In genomic region chr12:87148136-87148535, GRCm38 (mm10) we compare ENCODE assay signal across 8 mouse cellular contexts. TPM values are rescaled to one million over a fixed set of nuclear protein-coding genes. Genes with fewer than 3 reads are reported as not detected.
A peak's percentile ranks its signal among the peaks of the same experiment; 100 is the strongest.
DNase-seq lines count a peak whose midpoint lies in the region; ATAC-seq lines count a peak whose summit lies in the region.

No protein-coding gene starts in this region.

- peak overlapping the region; percentile 97 for H3K27ac ChIP-seq in heart, embryonic 15.5 days
- peak overlapping the region; percentile 96 for H3K27ac ChIP-seq in embryonic facial prominence, embryonic 10.5 days (replicated peaks)

- H3K27me3 ChIP-seq in heart, embryonic 15.5 days: no peaks in the 10 kb centered on the region
- no peaks in the 10 kb centered on the region for H3K27me3 ChIP-seq in embryonic facial prominence, embryonic 10.5 days (replicated peaks; ENCODE audit: low read depth, poor library complexity, severe bottlenecking)
- H3K27me3 ChIP-seq in megakaryocyte, embryonic 14.5 days (replicated peaks): no peaks in the 10 kb centered on the region

- H3K36me3 ChIP-seq in heart, embryonic 15.5 days: 0 out of 2 replicates have a peak, but pooled peaks cover 5% of the 10 kb centered on the region
- H3K36me3 ChIP-seq in embryonic facial prominence, embryonic 10.5 days (replicated peaks): peaks cover 25% of the 10 kb centered on the region
- peaks cover 13% of the 10 kb centered on the region for H3K36me3 ChIP-seq in megakaryocyte, embryonic 14.5 days (replicated peaks; ENCODE audit: low read length)

- peak overlapping the region; percentile 73 for H3K4me2 ChIP-seq in heart, embryonic 15.5 days

- no peaks in the 10 kb centered on the region for H3K9me3 ChIP-seq in heart, embryonic 15.5 days (replicated peaks)
- H3K9me3 ChIP-seq in embryonic facial prominence, embryonic 10.5 days: peaks cover 8% of the 10 kb centered on the region; the same call in 1 of the 2 replicates
- peaks cover 26% of the 10 kb centered on the region for H3K9me3 ChIP-seq in megakaryocyte, embryonic 14.5 days

- 12% methylated on average over 15 of the region's 15 CpGs for WGBS in heart, embryonic 15.5 days
- 18% methylated on average over 15 of the region's 15 CpGs for WGBS in embryonic facial prominence, embryonic 10.5 days

- ATAC-seq in heart, embryonic 15.5 days (replicated peaks; ENCODE audit: insufficient number of reproducible peaks, insufficient read depth, low FRiP score, low read depth): no peak
- ATAC-seq in CD4-positive, CD25-positive, alpha-beta regulatory T cell, adult 4 months: no peak

- peaks cover 16% of the 10 kb centered on the region for H3K4me1 ChIP-seq in heart, embryonic 15.5 days (replicated peaks)
- peaks cover 17% of the 10 kb centered on the region for H3K4me1 ChIP-seq in embryonic facial prominence, embryonic 10.5 days
- H3K4me1 ChIP-seq in megakaryocyte, embryonic 14.5 days: peaks cover 26% of the 10 kb centered on the region

- peak overlapping the region; percentile 79 for H3K9ac ChIP-seq in heart, embryonic 15.5 days

- no peak for DNase-seq in heart, postnatal 36 days
- no peak for DNase-seq in embryonic facial prominence, embryonic 10.5 days (ENCODE audit: low spot score)
- peak; percentile 55 to 69 for DNase-seq in kidney, adult 8-10 months
- DNase-seq in gastrocnemius, postnatal 10 days: no peak
- no peak for DNase-seq in frontal cortex, adult 2 months (ENCODE audit: extremely low spot score in 1 of 2, low spot score in 1 of 2)

- intact Hi-C loops in heart, postnatal 36 days (cut with DNase I): loop anchor here (2.0 kb wide), 1 partner anchor 53 kb away; the partner anchor contains the start of gene Tmed8

- peak overlapping the region; percentile 77 for H3K4me3 ChIP-seq in heart, embryonic 15.5 days
- H3K4me3 ChIP-seq in embryonic facial prominence, embryonic 10.5 days: peak overlapping the region; percentile 94
- peak overlapping the region; percentile 96 for H3K4me3 ChIP-seq in megakaryocyte, embryonic 14.5 days (replicated peaks)

RNA-seq across cellular contexts. Expression of gene Pomt2, which starts 0.4 kb away (rescaled TPM):
- 10.4 and 12.8 TPM in 2 replicates for polyA plus RNA-seq in heart, embryonic 15.5 days (2015; fragmentation: Nextera tagmentation; extraction: Ambion mirVana)
- total RNA-seq in heart, postnatal 36 days (2021): 10 to 100 TPM; 10.3 to 10.9 TPM
- 14.3 and 14.9 TPM in 2 replicates for polyA plus RNA-seq in embryonic facial prominence, embryonic 10.5 days (2016; fragmentation: Nextera tagmentation; extraction: Ambion mirVana)
- polyA plus RNA-seq in megakaryocyte, embryonic 14.5 days (2012; ENCODE audit: insufficient read depth, low replicate concordance): 1.4 and 2.0 TPM in 2 replicates
- 1 to 10 TPM in 1 of 2 experiments, under 1 TPM in 1; 0.89 to 1.1 TPM for polyA plus RNA-seq in CD4-positive, CD25-positive, alpha-beta regulatory T cell, adult 4 months (2017; shearing (Covaris generic))
- total RNA-seq in gastrocnemius, postnatal 10 days (2021): 1 to 10 TPM; 6.3 to 8.9 TPM
- 18.4 and 21.0 TPM in 2 replicates for polyA plus RNA-seq in frontal cortex, adult 2 months (2012; rRNA removed)

RNA-seq across cellular contexts. Expression of gene Gstz1, which starts 1.2 kb away (rescaled TPM):
- polyA plus RNA-seq in heart, embryonic 15.5 days (2015; fragmentation: Nextera tagmentation; extraction: Ambion mirVana): 29.4 and 31.0 TPM in 2 replicates
- 10 to 100 TPM; 47.6 TPM for total RNA-seq in heart, postnatal 36 days (2021)
- 31.7 and 33.2 TPM in 2 replicates for polyA plus RNA-seq in embryonic facial prominence, embryonic 10.5 days (2016; fragmentation: Nextera tagmentation; extraction: Ambion mirVana)
- polyA plus RNA-seq in megakaryocyte, embryonic 14.5 days (2012; ENCODE audit: insufficient read depth, low replicate concordance): 2.2 and 3.2 TPM in 2 replicates
- polyA plus RNA-seq in CD4-positive, CD25-positive, alpha-beta regulatory T cell, adult 4 months (2017; shearing (Covaris generic)): 10 to 100 TPM; 13.8 to 21.4 TPM
- total RNA-seq in gastrocnemius, postnatal 10 days (2021): 10 to 100 TPM; 47.1 to 49.6 TPM
- 80.2 and 90.2 TPM in 2 replicates for polyA plus RNA-seq in frontal cortex, adult 2 months (2012; rRNA removed)

RNA-seq across cellular contexts. Expression of gene Ngb, which starts 45.8 kb away (rescaled TPM):
- 0.31 and 0.56 TPM in 2 replicates for polyA plus RNA-seq in heart, embryonic 15.5 days (2015; fragmentation: Nextera tagmentation; extraction: Ambion mirVana)
- not detected for total RNA-seq in heart, postnatal 36 days (2021)
- polyA plus RNA-seq in embryonic facial prominence, embryonic 10.5 days (2016; fragmentation: Nextera tagmentation; extraction: Ambion mirVana): 0.12 and 0.18 TPM in 2 replicates
- polyA plus RNA-seq in megakaryocyte, embryonic 14.5 days (2012; ENCODE audit: insufficient read depth, low replicate concordance): not detected in 2 replicates
- not detected for polyA plus RNA-seq in CD4-positive, CD25-positive, alpha-beta regulatory T cell, adult 4 months (2017; shearing (Covaris generic))
- under 1 TPM in 1 of 2 experiments, not detected in 1; 0.28 TPM for total RNA-seq in gastrocnemius, postnatal 10 days (2021)
- 3.2 and 4.2 TPM in 2 replicates for polyA plus RNA-seq in frontal cortex, adult 2 months (2012; rRNA removed)

RNA-seq across cellular contexts. Expression of gene Samd15, which starts 51.4 kb away (rescaled TPM):
- 0.78 and 1.6 TPM in 2 replicates for polyA plus RNA-seq in heart, embryonic 15.5 days (2015; fragmentation: Nextera tagmentation; extraction: Ambion mirVana)
- total RNA-seq in heart, postnatal 36 days (2021): not detected
- polyA plus RNA-seq in embryonic facial prominence, embryonic 10.5 days (2016; fragmentation: Nextera tagmentation; extraction: Ambion mirVana): 1.5 and 1.7 TPM in 2 replicates
- polyA plus RNA-seq in megakaryocyte, embryonic 14.5 days (2012; ENCODE audit: insufficient read depth, low replicate concordance): 0.26 TPM in 1 of 2 replicates, not detected in the other
- polyA plus RNA-seq in CD4-positive, CD25-positive, alpha-beta regulatory T cell, adult 4 months (2017; shearing (Covaris generic)): 1 to 10 TPM in 1 of 2 experiments, not detected in 1; 5.3 TPM
- under 1 TPM; 0.14 to 0.50 TPM for total RNA-seq in gastrocnemius, postnatal 10 days (2021)
- polyA plus RNA-seq in frontal cortex, adult 2 months (2012; rRNA removed): 2.3 and 2.9 TPM in 2 replicates

RNA-seq across cellular contexts. Expression of gene Tmed8, which starts 52.1 kb away (rescaled TPM):
- 1.6 TPM in 2 replicates for polyA plus RNA-seq in heart, embryonic 15.5 days (2015; fragmentation: Nextera tagmentation; extraction: Ambion mirVana)
- 1 to 10 TPM; 5.1 to 5.9 TPM for total RNA-seq in heart, postnatal 36 days (2021)
- polyA plus RNA-seq in embryonic facial prominence, embryonic 10.5 days (2016; fragmentation: Nextera tagmentation; extraction: Ambion mirVana): 2.7 and 2.9 TPM in 2 replicates
- 0.38 TPM in 1 of 2 replicates, not detected in the other for polyA plus RNA-seq in megakaryocyte, embryonic 14.5 days (2012; ENCODE audit: insufficient read depth, low replicate concordance)
- polyA plus RNA-seq in CD4-positive, CD25-positive, alpha-beta regulatory T cell, adult 4 months (2017; shearing (Covaris generic)): 1 to 10 TPM; 2.2 to 3.4 TPM
- total RNA-seq in gastrocnemius, postnatal 10 days (2021): 1 to 10 TPM; 2.4 to 3.5 TPM
- 18.6 and 21.4 TPM in 2 replicates for polyA plus RNA-seq in frontal cortex, adult 2 months (2012; rRNA removed)

Comparison
In these comparisons a context has a peak if more than half of its experiments do, and no peak if none do; other contexts are left out.
1. DNase-seq: peak in kidney, adult 8-10 months (2 of 2); none in heart, postnatal 36 days (0 of 2), embryonic facial prominence, embryonic 10.5 days (single experiment), gastrocnemius, postnatal 10 days (single experiment) and frontal cortex, adult 2 months (0 of 2).
2. Peak in every context shown above with its lines, with median percentiles within 50 percentile points of each other: H3K4me3 ChIP-seq.